Mouse (Mus musculus) liver, postnatal 0 days (tissue): Measurements from ENCODE around the gene Cfap97.
A peak's percentile ranks its signal among the peaks of the same experiment; 100 is the strongest.

Source experiments
- CTCF ChIP-seq: sonication (generic); IDR thresholded peaks from 2 replicates; pipeline ENCODE4 v1.5.1; 2016; ENCODE audit warnings: antibody characterized with exemption, low read depth
- EP300 ChIP-seq: IDR thresholded peaks from 2 replicates; pipeline ENCODE4 v1.6.1; 2016; ENCODE audit warnings: antibody characterized with exemption, low read depth, mild to moderate bottlenecking

- TF ChIP-seq CTCF (no peak), EP300 (peak; percentile 31; the same call in 1 of the 2 replicates)
Measured at GRCm38 (mm10) chr8:46212194-46212593, 60.6 kb downstream of the Cfap97 start.
